ENCODE assay signal across 12 mouse cellular contexts in genomic region chr5:124091951-124092406, GRCm38 (mm10). TPM values are rescaled to one million over a fixed set of nuclear protein-coding genes. Genes with fewer than 3 reads are reported as not detected.
DNase-seq lines count a peak whose midpoint lies in the region; ATAC-seq and TF ChIP-seq lines count a peak whose summit lies in the region.
"Had no signal": no experiment of that assay in that cellular context is flagged by ENCODE, and none has a peak within 500 bp of the region (broad histone marks: within the 10 kb centered on the region; RNA-seq: fewer than 3 reads in every experiment).

No protein-coding gene starts in this region.

- no peak overlapping the region for H3K4me3 ChIP-seq in lung, adult 2 months (replicated peaks; ENCODE audit: extremely low read depth, low read depth, low read length)
- H3K4me3 ChIP-seq in liver, embryonic 12.5 days, result peak overlapping the region; percentile 36
- H3K4me3 ChIP-seq in stomach, embryonic 14.5 days (ENCODE audit: low read depth, low read length), result no peak overlapping the region
- H3K4me3 ChIP-seq: limb, embryonic 15.5 days had no signal

- no peaks in the 10 kb centered on the region for H3K9me3 ChIP-seq in liver, embryonic 12.5 days (replicated peaks)
- no peaks in the 10 kb centered on the region for H3K9me3 ChIP-seq in stomach, embryonic 14.5 days (ENCODE audit: control insufficient read depth, low read depth, low read length)
- H3K9me3 ChIP-seq: limb, embryonic 15.5 days had no signal

- peaks cover 11% of the 10 kb centered on the region; the same call in 1 of the 2 replicates for H3K27me3 ChIP-seq in liver, embryonic 12.5 days (replicated peaks)
- no peaks in the 10 kb centered on the region for H3K27me3 ChIP-seq in stomach, embryonic 14.5 days (ENCODE audit: control insufficient read depth, insufficient read depth, low read length)

- peak; percentile 79 for ATAC-seq in liver, embryonic 12.5 days
- ATAC-seq in stomach, embryonic 14.5 days (ENCODE audit: insufficient number of reproducible peaks, insufficient read depth, low FRiP score, low read depth), result peak; percentile 60
- ATAC-seq in monocyte, adult 5-6 weeks (replicated peaks; ENCODE audit: insufficient number of reproducible peaks, low FRiP score, low TSS enrichment, poor library complexity, severe bottlenecking), result no peak
- ATAC-seq: CD4-positive, CD25-positive, alpha-beta regulatory T cell, adult 4 months had no signal

- H3K4me2 ChIP-seq in liver, embryonic 12.5 days, result peak overlapping the region; percentile 89
- H3K4me2 ChIP-seq in stomach, embryonic 14.5 days (replicated peaks; ENCODE audit: low read depth, low read length), result no peak overlapping the region
- H3K4me2 ChIP-seq: limb, embryonic 15.5 days had no signal

- 54% methylated on average over 9 of the region's 9 CpGs for WGBS in lung, adult 2 months
- 13% methylated on average over 9 of the region's 9 CpGs for WGBS in liver, embryonic 12.5 days (ENCODE audit: insufficient replicate concordance)
- 52% methylated on average over 9 of the region's 9 CpGs for WGBS in stomach, embryonic 14.5 days

- DNase-seq in lung, adult 18-20 months, result peak; percentile 50 to 62
- DNase-seq in lung, adult 2 months, result no peak
- DNase-seq in c-Kit-positive CD71-positive TER-119-negative erythroid progenitor cells, embryonic 14.5 days (ENCODE audit: low read depth), result peak; percentile 87
- DNase-seq in urinary bladder, adult 18-20 months (ENCODE audit: low spot score in 2 of 2), result no peak
- DNase-seq in layer of hippocampus, adult 8-10 months (ENCODE audit: low spot score in 2 of 2), result no peak
- DNase-seq: gastrocnemius, postnatal 10 days; thymus, postnatal 25 days had no signal

- TF ChIP-seq POLR2A in lung, adult 2 months (IDR thresholded peaks at IDR 0.05; ENCODE audit: borderline replicate concordance, extremely low read depth, low read depth, low read length), result no peak

- peaks cover 5% of the 10 kb centered on the region for H3K4me1 ChIP-seq in lung, adult 2 months (ENCODE audit: control insufficient read depth, insufficient read depth, low read length)
- H3K4me1 ChIP-seq in liver, embryonic 12.5 days, result peaks cover 60% of the 10 kb centered on the region
- 0 out of 2 replicates have a peak, but pooled peaks cover 8% of the 10 kb centered on the region for H3K4me1 ChIP-seq in stomach, embryonic 14.5 days (ENCODE audit: control insufficient read depth, insufficient read depth, low read length)

- TF ChIP-seq CTCF in lung, adult 2 months (IDR thresholded peaks at IDR 0.05; ENCODE audit: insufficient read depth, low read length), result no peak

- peak overlapping the region; percentile 61 for H3K9ac ChIP-seq in liver, embryonic 12.5 days
- H3K9ac ChIP-seq in stomach, embryonic 14.5 days (replicated peaks; ENCODE audit: low read depth, low read length), result no peak overlapping the region
- H3K9ac ChIP-seq: limb, embryonic 15.5 days had no signal

- H3K27ac ChIP-seq in liver, embryonic 12.5 days, result peak overlapping the region; percentile 92
- H3K27ac ChIP-seq in stomach, embryonic 14.5 days (ENCODE audit: low read length), result no peak overlapping the region
- H3K27ac ChIP-seq: limb, embryonic 15.5 days had no signal

- H3K36me3 ChIP-seq in liver, embryonic 12.5 days, result peaks cover 9% of the 10 kb centered on the region
- H3K36me3 ChIP-seq in stomach, embryonic 14.5 days (ENCODE audit: control insufficient read depth, insufficient read depth, low read length), result no peaks in the 10 kb centered on the region
- H3K36me3 ChIP-seq: limb, embryonic 15.5 days had no signal

RNA-seq across cellular contexts. Expression of gene Abcb9, which starts 3.6 kb away (rescaled TPM):
- 7.7 and 7.8 TPM in 2 replicates for polyA plus RNA-seq in lung, adult 2 months (2012; rRNA removed)
- 5.0 and 5.6 TPM in 2 replicates for polyA plus RNA-seq in liver, embryonic 12.5 days (2016; fragmentation: Nextera tagmentation; extraction: Ambion mirVana)
- 1.7 and 2.1 TPM in 2 replicates for polyA plus RNA-seq in stomach, embryonic 14.5 days (2014; fragmentation: Nextera tagmentation; extraction: Ambion mirVana)
- total RNA-seq in layer of hippocampus, adult 8-10 months (2022), result 10 to 100 TPM; 29.4 to 33.0 (median 30.4) TPM
- total RNA-seq in monocyte, adult 5-6 weeks (2017), result 1.6 to 4.0 TPM (median 2.5 TPM) in 3 replicates

RNA-seq across cellular contexts. Expression of gene Ogfod2, which starts 20.1 kb away (rescaled TPM):
- polyA plus RNA-seq in lung, adult 2 months (2012; rRNA removed), result 42.4 and 52.2 TPM in 2 replicates
- polyA plus RNA-seq in liver, embryonic 12.5 days (2016; fragmentation: Nextera tagmentation; extraction: Ambion mirVana), result 19.1 and 20.2 TPM in 2 replicates
- 14.5 and 16.8 TPM in 2 replicates for polyA plus RNA-seq in stomach, embryonic 14.5 days (2014; fragmentation: Nextera tagmentation; extraction: Ambion mirVana)
- 10 to 100 TPM; 34.9 to 41.6 (median 38.9) TPM for total RNA-seq in layer of hippocampus, adult 8-10 months (2022)
- total RNA-seq in monocyte, adult 5-6 weeks (2017), result 10.7 to 21.5 TPM (median 14.4 TPM) in 3 replicates

RNA-seq across cellular contexts. Expression of gene Arl6ip4, which starts 23.9 kb away (rescaled TPM):
- 32.3 and 33.6 TPM in 2 replicates for polyA plus RNA-seq in lung, adult 2 months (2012; rRNA removed)
- polyA plus RNA-seq in liver, embryonic 12.5 days (2016; fragmentation: Nextera tagmentation; extraction: Ambion mirVana), result 94.1 and 100 TPM in 2 replicates
- 92.6 and 99.1 TPM in 2 replicates for polyA plus RNA-seq in stomach, embryonic 14.5 days (2014; fragmentation: Nextera tagmentation; extraction: Ambion mirVana)
- total RNA-seq in layer of hippocampus, adult 8-10 months (2022), result 10 to 100 TPM; 46.3 to 64.6 (median 50.4) TPM
- 53.4 to 79.6 TPM (median 61.8 TPM) in 3 replicates for total RNA-seq in monocyte, adult 5-6 weeks (2017)

RNA-seq across cellular contexts. Expression of gene Vps37b, which starts 59.9 kb away (rescaled TPM):
- polyA plus RNA-seq in lung, adult 2 months (2012; rRNA removed), result 36.6 and 39.3 TPM in 2 replicates
- 20.9 and 21.8 TPM in 2 replicates for polyA plus RNA-seq in liver, embryonic 12.5 days (2016; fragmentation: Nextera tagmentation; extraction: Ambion mirVana)
- 29.3 and 31.5 TPM in 2 replicates for polyA plus RNA-seq in stomach, embryonic 14.5 days (2014; fragmentation: Nextera tagmentation; extraction: Ambion mirVana)
- 10 to 100 TPM; 35.9 to 39.4 (median 36.6) TPM for total RNA-seq in layer of hippocampus, adult 8-10 months (2022)
- 118 to 126 TPM (median 121 TPM) in 3 replicates for total RNA-seq in monocyte, adult 5-6 weeks (2017)

Comparison
In these comparisons a context has a peak if more than half of its experiments do, and no peak if none do; other contexts are left out.
1. DNase-seq: peak in lung, adult 18-20 months (2 of 2) and c-Kit-positive CD71-positive TER-119-negative erythroid progenitor cells, embryonic 14.5 days (single experiment); none in lung, adult 2 months (single experiment), urinary bladder, adult 18-20 months (0 of 2) and layer of hippocampus, adult 8-10 months (0 of 2).